ENCODE assay signal across 8 mouse cellular contexts in the genomic region with DNA sequence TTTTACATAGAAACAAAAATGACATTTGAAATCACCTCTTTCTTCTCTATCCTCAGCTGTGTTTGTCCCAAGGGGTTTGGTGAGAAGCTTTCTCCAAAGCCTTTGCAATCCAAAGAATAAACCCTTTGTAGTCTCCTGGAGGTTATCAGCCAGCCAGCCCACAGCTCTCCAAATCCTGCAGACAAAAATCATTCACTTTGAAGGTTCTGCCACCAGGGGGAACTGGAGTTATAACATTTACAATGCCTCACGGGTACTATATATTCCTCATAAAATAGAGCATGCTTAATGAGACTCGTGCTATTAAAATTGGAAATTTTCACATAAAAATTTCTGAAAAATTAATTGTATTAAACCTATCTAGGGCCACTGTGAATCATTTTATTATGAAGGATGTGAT.
DNase-seq lines count a peak whose midpoint lies in the region; ATAC-seq and TF ChIP-seq lines count a peak whose summit lies in the region.
"Had no signal": no experiment of that assay in that cellular context is flagged by ENCODE, and none has a peak within 500 bp of the region (broad histone marks: within the 10 kb centered on the region; RNA-seq: fewer than 3 reads in every experiment).

No protein-coding gene starts in this region.

- 26% methylated on average over 2 of the region's 2 CpGs for WGBS in forebrain, embryonic 16.5 days
- WGBS in midbrain, embryonic 14.5 days: 35% methylated on average over 2 of the region's 2 CpGs
- WGBS in intestine, embryonic 16.5 days: 31% methylated on average over 2 of the region's 2 CpGs

- TF ChIP-seq CTCF in layer of hippocampus, adult 2 months (conservative IDR thresholded peaks at IDR 0.05): peak; percentile 84

- H3K36me3 ChIP-seq in forebrain, embryonic 16.5 days (ENCODE audit: control insufficient read depth, insufficient read depth): no peaks in the 10 kb centered on the region
- H3K36me3 ChIP-seq in midbrain, embryonic 14.5 days (ENCODE audit: control insufficient read depth, insufficient read depth, low read length): no peaks in the 10 kb centered on the region
- H3K36me3 ChIP-seq in intestine, embryonic 16.5 days (ENCODE audit: control insufficient read depth, insufficient read depth, low read length): no peaks in the 10 kb centered on the region
- H3K36me3 ChIP-seq: embryonic facial prominence, embryonic 15.5 days had no signal

- H3K9ac ChIP-seq in forebrain, embryonic 16.5 days (replicated peaks; ENCODE audit: low read depth, low read length): no peak overlapping the region
- H3K9ac ChIP-seq in midbrain, embryonic 14.5 days (replicated peaks; ENCODE audit: low read length): no peak overlapping the region
- H3K9ac ChIP-seq in intestine, embryonic 16.5 days (ENCODE audit: low read depth, low read length): no peak overlapping the region
- H3K9ac ChIP-seq: embryonic facial prominence, embryonic 15.5 days had no signal

- H3K4me2 ChIP-seq in forebrain, embryonic 16.5 days (ENCODE audit: low read length): no peak overlapping the region
- no peak overlapping the region for H3K4me2 ChIP-seq in midbrain, embryonic 14.5 days (ENCODE audit: low read length)
- H3K4me2 ChIP-seq in intestine, embryonic 16.5 days (ENCODE audit: low read depth, low read length): no peak overlapping the region
- H3K4me2 ChIP-seq: embryonic facial prominence, embryonic 15.5 days had no signal

- H3K27me3 ChIP-seq in forebrain, embryonic 16.5 days (replicated peaks; ENCODE audit: control insufficient read depth, insufficient read depth, low read length): no peaks in the 10 kb centered on the region
- H3K27me3 ChIP-seq in midbrain, embryonic 14.5 days (ENCODE audit: control insufficient read depth, insufficient read depth, low read length): no peaks in the 10 kb centered on the region
- H3K27me3 ChIP-seq in intestine, embryonic 16.5 days (replicated peaks; ENCODE audit: control insufficient read depth, insufficient read depth, low read length): no peaks in the 10 kb centered on the region
- H3K27me3 ChIP-seq: embryonic facial prominence, embryonic 15.5 days had no signal

- DNase-seq in thymus, postnatal 14 days: peak; percentile 6
- no peak for DNase-seq in thymus, postnatal 36 days
- peak; percentile 21 for DNase-seq in cerebellum, adult 11-12 months
- DNase-seq in layer of hippocampus, adult 2 months (ENCODE audit: low spot score in 2 of 2): peak; percentile 64 to 74
- DNase-seq in midbrain, embryonic 14.5 days: peak; percentile 84

- no peaks in the 10 kb centered on the region for H3K4me1 ChIP-seq in forebrain, embryonic 16.5 days (replicated peaks; ENCODE audit: control insufficient read depth, insufficient read depth, low read length)
- H3K4me1 ChIP-seq in midbrain, embryonic 14.5 days (ENCODE audit: control insufficient read depth, insufficient read depth, low read length): no peaks in the 10 kb centered on the region
- no peaks in the 10 kb centered on the region for H3K4me1 ChIP-seq in intestine, embryonic 16.5 days (ENCODE audit: control insufficient read depth, insufficient read depth, low read length)
- H3K4me1 ChIP-seq: embryonic facial prominence, embryonic 15.5 days had no signal

- H3K27ac ChIP-seq in forebrain, embryonic 16.5 days (ENCODE audit: low read length): no peak overlapping the region
- no peak overlapping the region for H3K27ac ChIP-seq in layer of hippocampus, adult 2 months
- no peak overlapping the region for H3K27ac ChIP-seq in midbrain, embryonic 14.5 days (replicated peaks; ENCODE audit: low read depth, low read length)
- H3K27ac ChIP-seq in intestine, embryonic 16.5 days (ENCODE audit: low read length): no peak overlapping the region
- H3K27ac ChIP-seq: embryonic facial prominence, embryonic 15.5 days had no signal

- ATAC-seq in forebrain, embryonic 16.5 days: peak; percentile 84
- peak; percentile 48; the same call in 1 of the 2 replicates for ATAC-seq in midbrain, embryonic 14.5 days (ENCODE audit: low FRiP score, low TSS enrichment)
- ATAC-seq in intestine, embryonic 16.5 days: no peak

- H3K9me3 ChIP-seq in forebrain, embryonic 16.5 days (ENCODE audit: control insufficient read depth, low read length): no peaks in the 10 kb centered on the region
- no peaks in the 10 kb centered on the region for H3K9me3 ChIP-seq in midbrain, embryonic 14.5 days (ENCODE audit: control insufficient read depth, low read length)
- no peaks in the 10 kb centered on the region for H3K9me3 ChIP-seq in intestine, embryonic 16.5 days (ENCODE audit: control insufficient read depth, low read length)
- H3K9me3 ChIP-seq: embryonic facial prominence, embryonic 15.5 days had no signal

- H3K4me3 ChIP-seq in forebrain, embryonic 16.5 days (replicated peaks; ENCODE audit: low read length): no peak overlapping the region
- no peak overlapping the region for H3K4me3 ChIP-seq in layer of hippocampus, adult 2 months
- no peak overlapping the region for H3K4me3 ChIP-seq in midbrain, embryonic 14.5 days (replicated peaks; ENCODE audit: low read depth, low read length)
- no peak overlapping the region for H3K4me3 ChIP-seq in intestine, embryonic 16.5 days (ENCODE audit: low read length)
- H3K4me3 ChIP-seq: embryonic facial prominence, embryonic 15.5 days had no signal

Comparison
In these comparisons a context has a peak if more than half of its experiments do, and no peak if none do; other contexts are left out.
1. DNase-seq: peak in thymus, postnatal 14 days (single experiment), cerebellum, adult 11-12 months (single experiment), layer of hippocampus, adult 2 months (2 of 2) and midbrain, embryonic 14.5 days (single experiment); none in thymus, postnatal 36 days (0 of 2).